Comparison of ENCODE assay signal across 8 mouse cellular contexts in the genomic region with DNA sequence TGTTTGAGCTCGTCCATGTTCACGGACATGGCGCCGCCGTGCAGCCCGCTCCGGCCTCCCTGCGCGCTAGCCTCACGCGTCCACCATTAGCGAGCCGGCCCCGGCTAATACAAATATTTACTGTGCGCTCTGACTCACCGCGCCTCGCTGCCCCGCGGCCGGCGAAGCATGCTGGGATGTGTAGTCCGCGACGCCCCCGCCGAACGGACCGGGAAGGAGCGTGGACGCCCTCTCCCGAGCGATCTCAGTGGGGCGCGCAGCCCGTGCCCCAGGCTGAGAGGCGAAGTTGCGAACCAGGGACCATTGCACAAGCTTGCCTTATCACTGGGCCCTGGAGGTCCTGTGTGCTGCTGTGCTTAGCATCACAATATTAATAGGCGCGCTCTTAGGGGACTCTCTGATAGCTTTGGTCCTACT. TPM values are rescaled to one million over a fixed set of nuclear protein-coding genes. Genes with fewer than 3 reads are reported as not detected.
DNase-seq lines count a peak whose midpoint lies in the region; ATAC-seq and TF ChIP-seq lines count a peak whose summit lies in the region.

No protein-coding gene starts in this region.

- ATAC-seq in cerebellum, adult (ENCODE audit: insufficient number of reproducible peaks, low FRiP score, low TSS enrichment): peak; percentile 60
- ATAC-seq in forebrain, embryonic 13.5 days: peak; percentile 75
- peak; percentile 74 for ATAC-seq in liver, postnatal 0 days
- peak; percentile 75 for ATAC-seq in neural tube, embryonic 13.5 days (ENCODE audit: low read depth)

- DNase-seq in heart, postnatal 10 days: peak; percentile 92 to 93
- peak; percentile 93 for DNase-seq in layer of hippocampus, adult 11-12 months (ENCODE audit: low spot score)
- peak; percentile 92 for DNase-seq in liver, postnatal 0 days
- DNase-seq in telencephalon, adult 2 months (ENCODE audit: low read depth, low spot score): peak; percentile 77

- TF ChIP-seq CTCF in ES-Bruce4 (IDR thresholded peaks at IDR 0.05; ENCODE audit: low read depth, low read length): peak; percentile 13
- peak; percentile 57 for TF ChIP-seq CTCF in liver, postnatal 0 days (IDR thresholded peaks at IDR 0.05; ENCODE audit: low read depth)

- peak overlapping the region; percentile 89 for H3K4me2 ChIP-seq in forebrain, embryonic 13.5 days
- H3K4me2 ChIP-seq in liver, postnatal 0 days (ENCODE audit: low read depth, low read length): peak overlapping the region; percentile 86
- peak overlapping the region; percentile 91 for H3K4me2 ChIP-seq in neural tube, embryonic 13.5 days

- peaks cover 1% of the 10 kb centered on the region for H3K4me1 ChIP-seq in ES-Bruce4 (ENCODE audit: control insufficient read depth, insufficient read depth, low read length)
- peaks cover 42% of the 10 kb centered on the region for H3K4me1 ChIP-seq in forebrain, embryonic 13.5 days
- H3K4me1 ChIP-seq in liver, postnatal 0 days (ENCODE audit: insufficient read depth): peaks cover 48% of the 10 kb centered on the region
- peaks cover 53% of the 10 kb centered on the region for H3K4me1 ChIP-seq in neural tube, embryonic 13.5 days (replicated peaks)

- peak overlapping the region; percentile 94 for H3K27ac ChIP-seq in ES-Bruce4 (ENCODE audit: insufficient read depth, low read length)
- peak overlapping the region; percentile 97 for H3K27ac ChIP-seq in forebrain, embryonic 13.5 days
- peak overlapping the region; percentile 97 for H3K27ac ChIP-seq in liver, postnatal 0 days (ENCODE audit: low read depth)
- peak overlapping the region; percentile 99 for H3K27ac ChIP-seq in neural tube, embryonic 13.5 days (replicated peaks)

- peak overlapping the region; percentile 74 for H3K4me3 ChIP-seq in ES-Bruce4 (ENCODE audit: low read depth, low read length)
- peak overlapping the region; percentile 72 for H3K4me3 ChIP-seq in forebrain, embryonic 13.5 days
- H3K4me3 ChIP-seq in liver, postnatal 0 days (ENCODE audit: low read depth, low read length): peak overlapping the region; percentile 87
- peak overlapping the region; percentile 80 for H3K4me3 ChIP-seq in neural tube, embryonic 13.5 days

- H3K36me3 ChIP-seq in ES-Bruce4 (ENCODE audit: control insufficient read depth, insufficient read depth, low read length, poor library complexity, severe bottlenecking): no peaks in the 10 kb centered on the region; the same call in 1 of the 2 replicates
- H3K36me3 ChIP-seq in forebrain, embryonic 13.5 days (ENCODE audit: poor library complexity, severe bottlenecking): peaks cover 15% of the 10 kb centered on the region
- peaks cover 16% of the 10 kb centered on the region for H3K36me3 ChIP-seq in liver, postnatal 0 days (replicated peaks; ENCODE audit: insufficient read depth, low read length)
- peaks cover 20% of the 10 kb centered on the region for H3K36me3 ChIP-seq in neural tube, embryonic 13.5 days

- peak; percentile 86 for TF ChIP-seq POLR2A in ES-Bruce4 (IDR thresholded peaks at IDR 0.05; ENCODE audit: insufficient read depth, low read length)

- intact Hi-C loops in heart, postnatal 10 days (cut with DNase I): loop anchor here (2.0 kb wide), 1 partner anchor 33 kb away; no protein-coding TSS in a partner anchor

- H3K9ac ChIP-seq in ES-Bruce4 (ENCODE audit: low read depth, poor library complexity, severe bottlenecking): peak overlapping the region; percentile 80
- H3K9ac ChIP-seq in forebrain, embryonic 13.5 days: peak overlapping the region; percentile 82
- H3K9ac ChIP-seq in liver, postnatal 0 days (replicated peaks): peak overlapping the region; percentile 93
- peak overlapping the region; percentile 91 for H3K9ac ChIP-seq in neural tube, embryonic 13.5 days

- WGBS in forebrain, embryonic 13.5 days: under 1% methylated on average over 40 of the region's 40 CpGs
- WGBS in liver, postnatal 0 days (ENCODE audit: insufficient replicate concordance): under 1% methylated on average over 40 of the region's 40 CpGs
- WGBS in neural tube, embryonic 13.5 days: 0% methylated on average over 40 of the region's 40 CpGs

- no peaks in the 10 kb centered on the region for H3K9me3 ChIP-seq in ES-Bruce4 (replicated peaks; ENCODE audit: control insufficient read depth, insufficient read depth, low read length, poor library complexity, severe bottlenecking)
- H3K9me3 ChIP-seq in forebrain, embryonic 13.5 days (replicated peaks): no peaks in the 10 kb centered on the region
- no peaks in the 10 kb centered on the region for H3K9me3 ChIP-seq in liver, postnatal 0 days (ENCODE audit: low read length)
- no peaks in the 10 kb centered on the region for H3K9me3 ChIP-seq in neural tube, embryonic 13.5 days

- H3K27me3 ChIP-seq in ES-Bruce4 (ENCODE audit: control insufficient read depth, insufficient read depth, low read length, poor library complexity, severe bottlenecking): no peaks in the 10 kb centered on the region
- no peaks in the 10 kb centered on the region for H3K27me3 ChIP-seq in forebrain, embryonic 13.5 days
- H3K27me3 ChIP-seq in liver, postnatal 0 days (ENCODE audit: insufficient read depth, low read length): no peaks in the 10 kb centered on the region
- no peaks in the 10 kb centered on the region for H3K27me3 ChIP-seq in neural tube, embryonic 13.5 days

- no peak; the same call in 1 of the 2 replicates for TF ChIP-seq EP300 in ES-Bruce4 (IDR thresholded peaks at IDR 0.05; ENCODE audit: insufficient read depth, low read depth, low read length)
- no peak for TF ChIP-seq EP300 in liver, postnatal 0 days (IDR thresholded peaks at IDR 0.05; ENCODE audit: low read depth)

RNA-seq across cellular contexts. Expression of gene Ubald1, which starts 0.4 kb away (rescaled TPM):
- 31.1 and 32.7 TPM in 2 replicates for polyA plus RNA-seq in ES-Bruce4 (2011; ENCODE audit: insufficient read depth, insufficient read length, low read depth, missing spikeins)
- 33.9 and 35.1 TPM in 2 replicates for polyA plus RNA-seq in forebrain, embryonic 13.5 days (2015; fragmentation: Nextera tagmentation; extraction: Ambion mirVana)
- total RNA-seq in heart, postnatal 10 days (2021): 10 to 100 TPM; 19.7 to 23.1 TPM
- 15.6 and 16.7 TPM in 2 replicates for polyA plus RNA-seq in liver, postnatal 0 days (2015; fragmentation: Nextera tagmentation; extraction: Ambion mirVana)
- polyA plus RNA-seq in neural tube, embryonic 13.5 days (2015; fragmentation: Nextera tagmentation; extraction: Ambion mirVana): 54.4 and 66.3 TPM in 2 replicates

RNA-seq across cellular contexts. Expression of gene Mgrn1, which starts 6.3 kb away (rescaled TPM):
- 46.6 and 47.8 TPM in 2 replicates for polyA plus RNA-seq in ES-Bruce4 (2011; ENCODE audit: insufficient read depth, insufficient read length, low read depth, missing spikeins)
- polyA plus RNA-seq in forebrain, embryonic 13.5 days (2015; fragmentation: Nextera tagmentation; extraction: Ambion mirVana): 79.0 and 86.4 TPM in 2 replicates
- total RNA-seq in heart, postnatal 10 days (2021): 100 to 1,000 TPM; 186 to 187 TPM
- polyA plus RNA-seq in liver, postnatal 0 days (2015; fragmentation: Nextera tagmentation; extraction: Ambion mirVana): 34.8 and 36.7 TPM in 2 replicates
- 105 and 110 TPM in 2 replicates for polyA plus RNA-seq in neural tube, embryonic 13.5 days (2015; fragmentation: Nextera tagmentation; extraction: Ambion mirVana)

RNA-seq across cellular contexts. Expression of gene 4930562C15Rik, which starts 44.5 kb away (rescaled TPM):
- polyA plus RNA-seq in ES-Bruce4 (2011; ENCODE audit: insufficient read depth, insufficient read length, low read depth, missing spikeins): not detected in 2 replicates
- polyA plus RNA-seq in forebrain, embryonic 13.5 days (2015; fragmentation: Nextera tagmentation; extraction: Ambion mirVana): 0.37 and 0.39 TPM in 2 replicates
- not detected for total RNA-seq in heart, postnatal 10 days (2021)
- polyA plus RNA-seq in liver, postnatal 0 days (2015; fragmentation: Nextera tagmentation; extraction: Ambion mirVana): 0.09 TPM in 1 of 2 replicates, not detected in the other
- polyA plus RNA-seq in neural tube, embryonic 13.5 days (2015; fragmentation: Nextera tagmentation; extraction: Ambion mirVana): 0.42 and 0.52 TPM in 2 replicates

RNA-seq across cellular contexts. Expression of gene Nudt16l1, which starts 58.8 kb away (rescaled TPM):
- 37.8 and 41.0 TPM in 2 replicates for polyA plus RNA-seq in ES-Bruce4 (2011; ENCODE audit: insufficient read depth, insufficient read length, low read depth, missing spikeins)
- polyA plus RNA-seq in forebrain, embryonic 13.5 days (2015; fragmentation: Nextera tagmentation; extraction: Ambion mirVana): 134 and 142 TPM in 2 replicates
- 10 to 100 TPM; 40.5 to 43.9 TPM for total RNA-seq in heart, postnatal 10 days (2021)
- 38.9 and 40.2 TPM in 2 replicates for polyA plus RNA-seq in liver, postnatal 0 days (2015; fragmentation: Nextera tagmentation; extraction: Ambion mirVana)
- 134 and 143 TPM in 2 replicates for polyA plus RNA-seq in neural tube, embryonic 13.5 days (2015; fragmentation: Nextera tagmentation; extraction: Ambion mirVana)

Comparison
In these comparisons a context has a peak if more than half of its experiments do, and no peak if none do; other contexts are left out.
1. Peak in every context shown above with its lines: DNase-seq, ATAC-seq, H3K4me3 ChIP-seq and H3K27ac ChIP-seq.